Mouse (Mus musculus) left cerebral cortex, adult 11 months (tissue): ENCODE data around the gene Adat1.
"Not testable (repeated sequence)": the region's sequence is repeated elsewhere in the genome, so short reads cannot be mapped to it uniquely, and the experiment has no call there.

ENCODE experiments used
- DNase-seq: peaks from one replicate; pipeline ENCODE4 v3.0.0; 2022; ENCODE audit warnings: low spot score

The Adat1 gene

DNA sequence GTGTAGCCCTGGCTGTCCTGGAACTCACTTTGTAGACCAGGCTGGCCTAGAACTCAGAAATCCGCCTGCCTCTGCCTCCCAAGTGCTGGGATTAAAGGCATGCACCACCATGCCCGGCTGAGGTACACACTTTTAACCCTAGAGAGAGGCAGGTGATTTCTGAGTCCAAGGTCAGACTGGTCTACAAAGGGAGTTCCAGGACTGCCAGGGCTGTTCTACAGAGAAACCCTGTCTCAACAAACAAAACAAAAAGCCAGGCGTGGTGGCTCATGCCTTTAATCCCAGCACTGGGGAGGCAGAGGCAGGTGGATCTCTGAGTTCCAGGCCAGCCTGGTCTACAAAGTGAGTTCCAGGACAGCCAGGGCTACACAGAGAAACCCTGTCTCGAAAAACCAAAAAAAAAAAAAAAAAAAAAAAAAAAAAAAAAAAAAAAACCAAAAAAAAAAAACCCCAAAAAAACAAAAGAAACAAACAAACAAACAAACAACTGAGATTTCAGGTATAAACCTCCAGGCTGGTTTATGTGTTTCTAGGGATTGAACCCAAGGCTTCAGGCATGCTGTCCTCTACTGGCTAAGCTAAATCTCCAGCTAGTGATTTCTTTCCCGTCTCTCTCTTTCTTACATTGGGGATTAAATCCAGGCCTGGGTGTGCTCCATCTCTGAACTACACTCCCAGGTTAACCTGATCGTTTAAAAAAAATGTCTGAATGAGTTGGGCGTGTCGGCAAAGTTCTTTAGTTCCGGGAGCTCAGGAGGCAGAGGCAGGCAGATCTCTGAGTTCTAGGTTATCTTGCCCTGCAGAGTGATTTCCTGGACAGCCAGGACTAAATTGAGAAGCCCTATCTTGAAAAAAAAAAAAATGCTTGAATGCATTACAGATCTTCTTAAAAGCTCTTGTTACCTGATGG, 53.8 kb downstream of the Adat1 start:
- not testable (repeated sequence) for DNase-seq

DNA sequence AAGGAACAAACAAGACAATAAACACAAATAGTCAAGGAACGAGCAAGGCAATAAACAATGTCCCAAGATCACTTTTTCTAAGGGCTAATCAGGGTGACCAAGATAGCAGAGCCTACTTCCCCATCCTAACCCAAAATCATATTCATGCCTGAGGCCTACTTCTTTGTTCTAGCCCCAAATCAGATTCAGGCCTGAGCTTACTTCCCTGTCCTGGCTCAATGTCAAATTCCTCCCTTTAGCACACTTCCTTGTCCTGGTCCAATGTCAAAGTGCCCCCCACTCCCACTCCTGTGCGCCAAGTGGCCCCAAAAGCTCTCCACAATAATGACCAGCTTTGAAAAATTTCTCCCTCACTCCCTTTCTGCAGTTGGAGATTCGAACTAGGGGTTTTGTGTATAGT, 54.9 kb downstream of the Adat1 start:
- DNase-seq = no peak

DNA sequence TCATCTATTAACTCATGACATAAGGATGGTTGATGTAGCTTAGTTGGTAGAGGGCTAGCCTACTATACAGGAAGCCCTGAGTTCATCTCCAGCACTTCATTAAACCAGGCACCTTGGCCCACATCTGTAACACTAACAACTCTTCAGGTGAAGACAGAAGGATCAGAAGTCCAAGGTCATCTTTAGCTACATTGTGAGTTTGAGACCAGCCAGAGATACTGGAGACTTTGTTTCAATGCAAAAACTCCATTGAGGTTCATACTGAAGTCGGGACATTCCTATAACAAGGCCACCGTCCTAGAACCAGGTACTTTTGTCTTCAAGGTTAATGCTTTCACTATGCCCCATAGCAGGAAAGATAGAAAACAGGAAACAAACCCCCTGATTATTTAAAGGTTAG, 57.9 kb downstream of the Adat1 start:
- no peak for DNase-seq

DNA sequence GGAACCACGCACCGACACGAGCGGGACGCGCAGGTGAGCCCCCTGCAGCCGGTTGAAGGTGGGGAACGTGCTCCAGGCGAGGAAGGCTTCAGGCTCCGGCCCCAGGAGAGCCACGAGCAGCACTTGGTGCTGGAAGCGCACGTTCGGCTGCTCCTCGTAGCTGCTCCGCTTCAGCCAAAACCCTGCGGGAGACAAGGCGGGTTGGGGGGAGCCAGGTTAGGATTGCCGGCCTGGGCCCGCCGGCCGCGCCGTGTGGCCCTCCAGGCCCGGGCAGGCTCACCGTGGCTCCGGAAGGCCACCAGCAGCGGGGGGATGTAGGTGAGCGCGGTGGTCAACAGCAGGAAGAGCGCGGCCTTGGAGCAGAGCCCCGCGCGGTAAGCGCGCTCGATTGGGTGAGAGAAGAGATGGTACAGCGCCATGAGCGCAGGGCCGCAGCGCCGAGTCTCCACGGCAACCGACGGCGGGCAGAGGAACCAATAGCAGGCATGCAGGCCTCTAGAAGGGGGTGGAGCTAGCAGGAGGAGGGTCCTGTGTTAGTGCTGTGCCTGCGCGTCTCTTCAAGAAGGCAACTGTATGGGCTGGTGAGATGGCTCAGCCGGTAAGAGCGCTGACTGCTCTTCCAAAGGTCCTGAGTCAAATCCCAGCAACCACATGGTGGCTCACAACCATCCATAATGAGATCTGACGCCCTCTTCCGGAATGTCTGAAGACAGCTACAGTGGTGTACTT, 58.6 kb downstream of the Adat1 start, which contains the start of gene Tmem231:
Gene Tmem231 (minus strand): TSS at position 534 of the 729 bp plus-strand sequence.
- DNase-seq = peak; percentile 85

DNA sequence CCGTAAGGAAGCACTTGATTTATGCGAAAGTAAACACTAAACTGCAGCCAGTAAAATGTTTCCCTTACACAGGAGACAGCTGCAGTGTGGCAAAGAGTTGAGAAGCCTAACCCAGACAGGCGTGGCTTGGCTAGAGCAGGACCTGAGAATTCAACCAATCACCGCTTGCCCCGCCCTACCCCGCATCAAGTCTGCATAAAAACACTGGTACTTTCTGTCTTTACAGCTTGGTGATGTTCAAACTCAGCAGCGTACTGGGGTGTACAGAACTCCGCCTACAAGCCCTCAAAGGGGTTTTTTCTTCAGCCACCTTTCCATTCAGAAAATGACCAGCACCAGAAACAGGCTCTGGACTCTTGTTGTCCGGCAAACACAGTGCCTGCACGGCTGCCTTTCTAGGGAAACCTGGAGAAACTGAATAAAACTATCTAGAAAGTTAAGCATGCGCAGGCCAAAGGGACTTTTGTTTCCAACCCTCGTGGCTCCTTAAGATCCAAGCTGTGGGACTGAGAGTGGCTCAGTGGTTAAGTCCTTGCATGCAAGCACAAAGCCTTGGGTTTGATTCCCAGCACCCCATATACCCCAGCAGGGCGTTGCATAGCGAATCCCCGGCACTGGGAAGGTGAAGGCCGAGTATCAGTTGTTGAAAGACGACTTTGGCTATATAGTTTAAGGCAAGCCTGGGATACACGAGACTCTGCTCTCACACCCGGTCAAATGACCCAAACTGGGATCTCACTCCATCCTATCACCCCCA, 59.3 kb downstream of the Adat1 start:
- DNase-seq = no peak

DNA sequence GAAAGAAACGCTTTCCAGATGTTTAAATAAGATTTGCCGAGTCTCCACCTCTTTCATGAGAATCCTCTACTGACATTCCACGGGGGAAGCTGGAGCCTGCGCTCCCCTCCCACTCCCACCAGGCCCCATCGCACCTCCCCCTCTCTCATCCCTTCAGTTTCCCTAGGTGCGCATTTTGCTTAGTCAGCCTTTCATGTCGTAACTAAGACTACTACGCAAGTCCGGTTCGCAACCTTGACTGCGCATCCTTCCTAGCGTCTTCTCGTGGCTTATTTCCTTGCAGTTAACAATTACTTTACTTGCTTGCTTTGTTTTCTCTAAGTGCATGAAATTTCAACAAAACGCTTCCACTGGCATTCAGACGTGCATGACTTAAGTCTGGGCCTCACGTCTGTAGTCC, 60.4 kb downstream of the Adat1 start:
- no peak for DNase-seq

DNA sequence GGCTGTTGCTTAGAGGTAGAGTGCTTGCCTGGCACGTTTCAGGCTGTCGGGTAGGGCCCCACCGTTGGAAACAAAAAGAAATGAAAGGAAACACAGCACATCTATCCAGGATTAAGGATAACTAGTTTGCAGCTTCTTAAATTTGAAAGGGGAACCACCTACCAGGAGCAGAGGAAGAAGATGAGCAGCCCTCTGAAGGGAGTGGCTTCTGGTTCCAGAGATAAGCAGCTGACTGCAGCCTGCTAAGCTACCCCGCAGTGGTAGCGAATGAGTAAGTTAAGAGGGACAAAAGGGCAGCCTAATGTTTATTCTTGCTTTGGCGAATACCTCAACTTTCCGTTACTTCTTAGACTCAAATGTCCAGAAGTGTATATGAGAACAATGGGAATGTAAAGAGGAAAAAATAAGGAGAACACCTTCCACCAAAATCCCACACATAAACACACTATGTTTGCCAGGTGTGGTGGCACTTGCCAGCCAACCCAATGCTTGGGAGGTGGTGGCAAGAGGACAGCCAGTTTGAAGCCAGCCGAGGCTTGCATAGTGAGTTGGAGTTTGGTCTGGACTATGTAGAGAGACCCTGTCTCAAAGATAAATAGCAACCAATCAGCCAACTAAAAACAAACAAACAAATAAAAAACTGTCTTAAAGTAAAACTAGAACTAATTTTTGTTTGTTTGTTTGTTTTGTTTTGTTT, 62.3 kb downstream of the Adat1 start:
- DNase-seq = no peak

DNA sequence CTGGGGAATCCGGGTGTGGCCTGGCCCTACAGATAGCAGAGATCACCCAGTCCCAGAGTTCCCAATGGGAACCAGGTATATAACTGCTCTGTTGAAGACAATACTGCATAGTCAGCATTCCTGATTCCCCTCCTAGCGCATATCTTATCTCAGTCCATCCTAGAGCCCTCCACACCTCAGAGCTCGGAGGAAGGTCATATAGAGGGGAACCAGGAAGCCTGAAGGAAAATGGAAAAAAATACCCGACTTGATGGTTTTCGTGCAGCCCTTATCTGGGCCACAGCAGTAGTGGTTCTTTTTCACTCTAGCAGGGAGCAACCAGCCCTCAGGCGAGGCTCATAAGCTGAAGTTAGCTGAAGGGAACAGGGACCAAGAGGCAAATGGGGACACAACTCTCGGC, 67.1 kb downstream of the Adat1 start:
- DNase-seq = no peak

DNA sequence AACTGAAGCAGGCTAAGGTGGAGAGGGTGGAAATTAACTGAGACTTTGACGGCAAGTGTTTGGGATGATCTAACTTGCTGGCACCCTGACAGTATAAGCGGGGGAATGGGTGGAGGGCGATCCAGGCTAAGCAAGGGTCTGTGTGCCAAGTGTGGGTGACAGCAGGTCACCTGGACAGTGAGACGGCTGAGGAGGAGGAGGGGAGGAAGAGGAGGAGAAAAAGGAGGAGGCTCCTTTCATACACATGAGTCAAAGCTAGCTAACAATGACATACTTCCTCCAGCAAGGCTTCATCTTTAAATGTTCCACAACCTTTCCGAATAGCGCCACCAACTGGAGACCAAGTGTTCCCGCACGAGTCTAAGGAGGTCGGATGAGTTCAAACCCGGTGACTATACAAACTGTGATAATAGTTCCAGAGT, 68.7 kb downstream of the Adat1 start:
- no peak for DNase-seq

DNA sequence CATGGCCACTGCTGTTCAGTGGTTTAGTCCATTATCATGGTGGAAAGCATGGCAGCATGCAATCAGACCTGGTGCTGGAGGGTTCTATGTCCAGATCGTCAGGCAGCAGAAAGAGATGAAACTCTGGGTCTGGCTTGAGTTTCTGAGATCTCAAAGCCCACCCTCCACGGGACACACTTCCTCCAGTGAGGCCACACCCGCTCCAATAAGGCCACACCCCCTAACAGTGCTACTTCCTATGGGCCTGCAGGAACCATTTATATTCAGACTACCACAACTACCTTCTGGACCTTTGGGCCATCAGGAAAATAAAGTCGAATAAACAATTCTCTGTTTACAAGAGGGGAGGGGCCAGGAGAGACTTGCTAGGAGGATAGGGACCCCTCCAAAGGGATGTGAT, 71.1 kb downstream of the Adat1 start:
- no peak for DNase-seq

DNA sequence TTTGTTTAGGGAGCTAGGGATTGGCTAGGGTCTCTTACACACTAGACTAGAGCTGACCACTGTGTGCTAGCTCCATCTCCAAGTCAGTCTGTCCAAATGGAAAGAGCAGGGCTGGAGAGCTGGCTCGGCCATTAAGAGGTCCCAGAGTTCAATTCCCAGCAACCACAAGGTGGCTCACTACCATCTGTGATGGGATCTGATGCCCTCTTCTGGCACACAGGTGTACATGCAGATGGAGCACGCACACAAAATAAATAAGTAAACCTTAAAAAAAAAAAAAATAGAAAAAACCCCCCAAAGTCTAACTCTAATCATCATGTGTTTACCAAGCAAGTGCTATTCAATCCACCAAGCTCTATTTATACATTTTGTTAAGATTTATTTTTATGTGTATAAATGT, 72.4 kb downstream of the Adat1 start:
- DNase-seq = no peak
